Mouse (Mus musculus) spleen, adult 2 months (tissue): ENCODE results near the gene Pde2a.

ENCODE experiments used
- CTCF ChIP-seq: fragments of 200-500 bp; IDR thresholded peaks from 2 replicates; pipeline ENCODE4 v1.5.1; 2011; ENCODE audit warnings: mild to moderate bottlenecking, inconsistent platforms; ENCODE audit not compliant: insufficient read depth, insufficient read length, insufficient replicate concordance; ENCODE audit errors: extremely low read depth
- POLR2A ChIP-seq: fragments of 200-500 bp; IDR thresholded peaks from 2 replicates; pipeline ENCODE4 v1.6.1; 2011; ENCODE audit warnings: low read depth, low read length, inconsistent platforms

GRCm38 (mm10) chr7:101460608-101460957 lies 39.1 kb downstream of the Pde2a start:
- TF ChIP-seq POLR2A (no peak), CTCF (no peak)
